Mouse (Mus musculus) MEL (cell line): ENCODE measurements around the gene Prr11. TPM values are rescaled to one million over a fixed set of nuclear protein-coding genes. Genes with fewer than 3 reads are reported as not detected.

Experiments
- DNase-seq: peaks from one replicate; pipeline ENCODE4 v3.0.0; 2011; ENCODE audit warnings: low read depth, low spot score
- H3K27ac ChIP-seq: 2 replicates; pipeline ENCODE4 v1.5.1; 2012; ENCODE audit warnings: low read depth, mild to moderate bottlenecking, control low read depth, low read length, moderate library complexity; ENCODE audit not compliant: control insufficient read depth
- H3K27me3 ChIP-seq, 2 experiments: fragments of 150-350 bp in 1 of 2; sonication (generic) in 1 of 2; 2 replicates each; pipeline ENCODE4 v1.6.1; 2012; ENCODE audit warnings: low read length in 2 of 2, mild to moderate bottlenecking in 2 of 2, improper control_type of control experiment in 1 of 2, moderate library complexity in 1 of 2; ENCODE audit not compliant: insufficient read depth in 2 of 2, control insufficient read depth in 1 of 2
- H3K36me3 ChIP-seq, 2 experiments: 2 replicates each; pipeline ENCODE4 v1.6.1; 2012 to 2014; ENCODE audit warnings: low read length in 2 of 2, improper control_type of control experiment in 1 of 2, inconsistent platforms in 1 of 2, mild to moderate bottlenecking in 1 of 2; ENCODE audit not compliant: insufficient read depth in 2 of 2, control insufficient read depth in 1 of 2
- H3K4me1 ChIP-seq, 2 experiments: fragments of 150-350 bp in 1 of 2; sonication (generic) in 1 of 2; 2 replicates each; pipeline ENCODE4 v1.6.1; 2012; ENCODE audit warnings: low read length in 2 of 2, improper control_type of control experiment in 1 of 2, mild to moderate bottlenecking in 1 of 2; ENCODE audit not compliant: insufficient read depth in 2 of 2, control insufficient read depth in 1 of 2
- H3K4me3 ChIP-seq, 2 experiments: fragments of 150-350 bp in 1 of 2; sonication (generic) in 1 of 2; 2 replicates each; pipeline ENCODE4 v1.5.1; 2012; ENCODE audit warnings: low read depth in 2 of 2, low read length in 2 of 2, mild to moderate bottlenecking in 2 of 2, moderate library complexity in 2 of 2, control low read depth in 1 of 2, improper control_type of control experiment in 1 of 2; ENCODE audit not compliant: control insufficient read depth in 1 of 2, insufficient read depth in 1 of 2
- H3K79me2 ChIP-seq: 2 replicates; pipeline ENCODE4 v1.6.1; 2012; ENCODE audit warnings: mild to moderate bottlenecking, low read length, moderate library complexity; ENCODE audit not compliant: control insufficient read depth, poor library complexity, insufficient read depth
- H3K9ac ChIP-seq: 2 replicates; pipeline ENCODE4 v1.6.1; 2012; ENCODE audit warnings: low read depth, mild to moderate bottlenecking, control low read depth, low read length, moderate library complexity; ENCODE audit not compliant: control insufficient read depth, poor library complexity, severe bottlenecking
- H3K9me3 ChIP-seq: fragments of 150-350 bp; sonication (generic); replicated peaks from 2 replicates; pipeline ENCODE4 v1.6.1; 2012; ENCODE audit warnings: mild to moderate bottlenecking, low read length, improper control_type of control experiment, moderate library complexity; ENCODE audit not compliant: insufficient read depth
- BHLHE40 ChIP-seq: IDR thresholded peaks from 2 replicates; pipeline ENCODE4 v1.6.1; 2012; ENCODE audit warnings: low read depth, mild to moderate bottlenecking, inconsistent platforms, low read length, improper control_type of control experiment, borderline replicate concordance
- CHD1 ChIP-seq: IDR thresholded peaks from 2 replicates; pipeline ENCODE4 v1.6.1; 2012; ENCODE audit warnings: low read depth, mild to moderate bottlenecking, inconsistent platforms, low read length, improper control_type of control experiment
- ELF1 ChIP-seq: IDR thresholded peaks from 2 replicates; pipeline ENCODE4 v1.6.1; 2014; ENCODE audit warnings: low read depth, mild to moderate bottlenecking, inconsistent platforms, low read length, improper control_type of control experiment, moderate library complexity
- EP300 ChIP-seq, 2 experiments: IDR thresholded peaks; 2 replicates each; pipeline ENCODE4 v1.6.1; 2011; ENCODE audit warnings: improper control_type of control experiment in 2 of 2, low read length in 2 of 2, low read depth in 1 of 2, mild to moderate bottlenecking in 1 of 2
- ETS1 ChIP-seq: IDR thresholded peaks from 2 replicates; pipeline ENCODE4 v1.6.1; 2012; ENCODE audit warnings: low read depth, mild to moderate bottlenecking, inconsistent platforms, low read length, improper control_type of control experiment, moderate library complexity
- GATA1 ChIP-seq: IDR thresholded peaks from 2 replicates; pipeline ENCODE4 v1.6.1; 2011; ENCODE audit warnings: low read depth, low read length, improper control_type of control experiment
- HCFC1 ChIP-seq: IDR thresholded peaks from 2 replicates; pipeline ENCODE4 v1.6.1; 2012; ENCODE audit warnings: low read depth, mild to moderate bottlenecking, inconsistent platforms, low read length, improper control_type of control experiment, moderate library complexity
- KAT2A ChIP-seq: conservative IDR thresholded peaks from 2 replicates; pipeline ENCODE4 v1.6.1; 2012; ENCODE audit warnings: low read depth, low read length, improper control_type of control experiment, inconsistent platforms
- MAFK ChIP-seq: IDR thresholded peaks from 2 replicates; pipeline ENCODE4 v1.6.1; 2011; ENCODE audit warnings: low read depth, mild to moderate bottlenecking, low read length, improper control_type of control experiment, borderline replicate concordance
- MAX ChIP-seq: IDR thresholded peaks from 2 replicates; pipeline ENCODE4 v1.6.1; 2011; ENCODE audit warnings: low read length, improper control_type of control experiment
- MXI1 ChIP-seq: IDR thresholded peaks from 2 replicates; pipeline ENCODE4 v1.6.1; 2011; ENCODE audit warnings: mild to moderate bottlenecking, low read depth, low read length, improper control_type of control experiment
- MYB ChIP-seq: IDR thresholded peaks from 2 replicates; pipeline ENCODE4 v1.6.1; 2011; ENCODE audit warnings: mild to moderate bottlenecking, low read depth, low read length, improper control_type of control experiment
- MYC ChIP-seq: IDR thresholded peaks from 2 replicates; pipeline ENCODE4 v1.6.1; 2011; ENCODE audit warnings: low read depth, mild to moderate bottlenecking, low read length, improper control_type of control experiment, moderate library complexity
- NELFE ChIP-seq: IDR thresholded peaks from 2 replicates; pipeline ENCODE4 v1.6.1; 2011; ENCODE audit warnings: low read depth, low read length, improper control_type of control experiment
- NRF1 ChIP-seq: IDR thresholded peaks from 2 replicates; pipeline ENCODE4 v1.6.1; 2014; ENCODE audit warnings: low read depth, mild to moderate bottlenecking, inconsistent platforms, low read length, improper control_type of control experiment, moderate library complexity; ENCODE audit not compliant: poor library complexity, insufficient read depth, severe bottlenecking
- POLR2A ChIP-seq, 2 experiments: IDR thresholded peaks; 2 replicates each; pipeline ENCODE4 v1.6.1; 2011 to 2012; ENCODE audit warnings: low read length in 2 of 2, mild to moderate bottlenecking in 2 of 2, control low read depth in 1 of 2, improper control_type of control experiment in 1 of 2, low read depth in 1 of 2, moderate library complexity in 1 of 2; ENCODE audit not compliant: control insufficient read depth in 1 of 2, insufficient read depth in 1 of 2, poor library complexity in 1 of 2
- POLR2AphosphoS2 ChIP-seq: IDR thresholded peaks from 2 replicates; pipeline ENCODE4 v1.6.1; 2011; ENCODE audit warnings: low read length, improper control_type of control experiment
- RAD21 ChIP-seq: IDR thresholded peaks from 2 replicates; pipeline ENCODE4 v1.6.1; 2011; ENCODE audit warnings: mild to moderate bottlenecking, low read depth, low read length, improper control_type of control experiment
- RCOR1 ChIP-seq: IDR thresholded peaks from 2 replicates; pipeline ENCODE4 v1.6.1; 2012; ENCODE audit warnings: low read depth, mild to moderate bottlenecking, inconsistent platforms, low read length, improper control_type of control experiment
- SIN3A ChIP-seq: IDR thresholded peaks from 2 replicates; pipeline ENCODE4 v1.6.1; 2012; ENCODE audit warnings: low read length, improper control_type of control experiment, inconsistent platforms
- SMC3 ChIP-seq: IDR thresholded peaks from 2 replicates; pipeline ENCODE4 v1.6.1; 2011; ENCODE audit warnings: low read depth, low read length, improper control_type of control experiment
- TAL1 ChIP-seq: IDR thresholded peaks from 2 replicates; pipeline ENCODE4 v1.6.1; 2012; ENCODE audit warnings: mild to moderate bottlenecking, inconsistent platforms, low read length, moderate library complexity, mixed read lengths
- TBP ChIP-seq: IDR thresholded peaks from 2 replicates; pipeline ENCODE4 v1.8.0; 2011; ENCODE audit warnings: low read depth, low read length, improper control_type of control experiment
- TCF12 ChIP-seq: IDR thresholded peaks from 2 replicates; pipeline ENCODE4 v1.6.1; 2014; ENCODE audit warnings: low read depth, mild to moderate bottlenecking, inconsistent platforms, low read length, improper control_type of control experiment, moderate library complexity
- UBTF ChIP-seq: IDR thresholded peaks from 2 replicates; pipeline ENCODE4 v1.6.1; 2012; ENCODE audit warnings: low read depth, mild to moderate bottlenecking, inconsistent platforms, low read length, improper control_type of control experiment, moderate library complexity, borderline replicate concordance; ENCODE audit not compliant: insufficient read depth
- USF1 ChIP-seq: IDR thresholded peaks from 2 replicates; pipeline ENCODE4 v1.6.1; 2014; ENCODE audit warnings: low read depth, mild to moderate bottlenecking, inconsistent platforms, low read length, improper control_type of control experiment, moderate library complexity
- USF2 ChIP-seq, 2 experiments: IDR thresholded peaks; 2 replicates each; pipeline ENCODE4 v1.6.1; 2011 to 2012; ENCODE audit warnings: improper control_type of control experiment in 2 of 2, low read length in 2 of 2, borderline replicate concordance in 1 of 2, inconsistent platforms in 1 of 2, low read depth in 1 of 2, mild to moderate bottlenecking in 1 of 2; ENCODE audit not compliant: insufficient read depth in 1 of 2
- ZC3H11A ChIP-seq: IDR thresholded peaks from 2 replicates; pipeline ENCODE4 v1.6.1; 2012; ENCODE audit warnings: low read depth, mild to moderate bottlenecking, inconsistent platforms, low read length, improper control_type of control experiment
- ZMIZ1 ChIP-seq: IDR thresholded peaks from 2 replicates; pipeline ENCODE4 v1.6.1; 2012; ENCODE audit warnings: low read depth, mild to moderate bottlenecking, inconsistent platforms, low read length, improper control_type of control experiment, moderate library complexity
- ZNF384 ChIP-seq: IDR thresholded peaks from 2 replicates; pipeline ENCODE4 v1.6.1; 2012; ENCODE audit warnings: low read depth, mild to moderate bottlenecking, inconsistent platforms, low read length, improper control_type of control experiment
- polyA plus RNA-seq, 2 experiments: library from polyadenylated mRNA; stranded (reverse) in 1 of 2; unstranded in 1 of 2; fragments of >175 nt in 1 of 2; fragments of >200 nt in 1 of 2; gene quantifications; 2 replicates each; pipeline versions ENCODE4 v1.2.1 to v1.2.4; 2012; ENCODE audit warnings: low replicate concordance in 2 of 2, low read depth in 1 of 2; ENCODE audit not compliant: insufficient read length in 2 of 2, insufficient read depth in 1 of 2, missing spikeins in 1 of 2
- total RNA-seq: library from RNA; depleted of rRNA; stranded (reverse); fragments of 300-350 nt; gene quantifications from 2 replicates; pipeline ENCODE4 v1.2.3, GENCODE M21; 2012

The Prr11 gene
- total and polyA plus RNA-seq, 3 experiments = 4.9 to 50.6 (median 19.3) TPM

DNA sequence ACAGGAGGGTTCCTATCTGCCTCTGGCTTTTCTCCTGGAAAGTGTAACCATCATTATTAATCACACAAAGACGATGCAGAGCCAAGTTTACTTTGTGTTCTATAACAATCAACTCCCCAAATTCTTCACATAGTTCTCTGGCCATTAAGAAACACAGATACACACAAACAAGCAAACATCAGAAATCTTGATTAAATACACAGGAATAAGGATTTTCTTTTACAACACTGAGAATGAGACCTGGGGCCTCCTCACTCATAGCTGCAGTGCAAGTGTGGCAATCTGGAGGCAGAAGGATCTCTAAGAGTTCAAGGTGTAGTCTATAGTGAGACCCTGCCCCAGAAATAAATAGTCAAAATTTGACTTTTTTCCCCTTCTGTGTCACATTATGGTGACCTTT, 24.8 kb downstream of the Prr11 start:
- H3K4me3 ChIP-seq = peak overlapping the region in 1 of 2 experiments; percentile 81; a peak in 1 of 4 replicates
- TF ChIP-seq RCOR1 (no peak), ZNF384 (peak; percentile 54; the same call in 1 of the 2 replicates)
- TF ChIP-seq, all 39 proteins: peak for 1
- Histone ChIP-seq H3K79me2 (peaks cover 35% of the 10 kb centered on the region), H3K36me3 (peaks cover 15 to 18% of the 10 kb centered on the region in 2 experiments), H3K27ac (no peak overlapping the region), H3K9me3 (no peaks in the 10 kb centered on the region), H3K4me1 (peaks cover 10 to 16% of the 10 kb centered on the region in 2 experiments; a peak in 3 of 4 replicates), H3K9ac (no peak overlapping the region), H3K27me3 (no peaks in the 10 kb centered on the region)
- no peak for DNase-seq

DNA sequence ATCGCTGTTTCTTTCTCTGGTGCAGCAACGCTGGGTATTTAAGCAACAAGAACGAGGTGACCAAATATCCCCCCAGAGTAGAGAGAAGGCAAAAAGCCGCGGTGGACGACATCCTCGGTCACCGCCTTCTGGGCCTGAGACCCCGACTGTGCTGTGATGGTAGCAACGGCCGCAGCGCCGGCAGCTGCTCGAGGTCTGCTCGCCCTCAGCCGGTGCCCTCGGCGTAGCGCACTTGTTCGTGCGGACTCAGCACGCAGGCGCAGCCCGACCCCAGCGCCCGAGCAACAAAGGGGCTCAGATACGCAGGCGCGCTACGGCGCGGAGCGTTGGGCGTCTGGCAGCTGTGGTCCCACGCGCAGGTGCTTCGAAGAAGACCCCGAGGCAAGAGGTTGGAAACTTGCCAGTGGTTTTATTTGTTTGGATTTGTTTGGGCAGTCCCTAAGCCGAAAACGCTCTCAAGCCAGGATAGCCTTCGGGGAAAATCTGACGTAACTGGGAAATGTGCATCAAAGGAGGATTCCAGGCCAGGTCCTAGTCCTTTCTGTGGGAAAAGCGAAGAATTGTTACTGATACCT, 34.6 kb downstream of the Prr11 start, which contains the start of gene Gdpd1:
Gdpd1 (minus strand) TSS at position 197 of the 575 bp plus-strand sequence.
- Histone ChIP-seq H3K9me3 (no peaks in the 10 kb centered on the region), H3K9ac (peak within 1 kb of the TSS; percentile 74), H3K27me3 (no peaks in the 10 kb centered on the region), H3K79me2 (peaks cover 2% of the 10 kb centered on the region; the same call in 1 of the 2 replicates), H3K36me3 (peaks cover 5 to 11% of the 10 kb centered on the region in 2 experiments), H3K4me3 (peak within 1 kb of the TSS; percentile 78 to 91), H3K27ac (peak within 1 kb of the TSS; percentile 38), H3K4me1 (peaks cover 4 to 9% of the 10 kb centered on the region in 2 experiments)
- DNase-seq = peak; percentile 98
- TF ChIP-seq EP300 (IDR thresholded peaks at IDR 0.05; ENCODE audit: low read depth in 1 of 2, low read length in 2 of 2) (peak; percentile 4 to 37; a peak in 1 of 4 replicates), CHD1 (no peak), MXI1 (peak; percentile 73), RAD21 (peak; percentile 21), SMC3 (no peak), MYC (0 out of 2 replicates have a peak, but pooled peaks have one; percentile 25), SIN3A (peak; percentile 78), MAX (peak; percentile 96), POLR2A (IDR thresholded peaks at IDR 0.05; ENCODE audit: control insufficient read depth in 1 of 2, insufficient read depth in 1 of 2, low read depth in 1 of 2, low read length in 2 of 2, poor library complexity in 1 of 2) (peak; percentile 90 to 97), ZNF384 (0 out of 2 replicates have a peak, but pooled peaks have one; percentile 9), MYB (peak; percentile 63), UBTF (0 out of 2 replicates have a peak, but pooled peaks have one; percentile 79), BHLHE40 (peak; percentile 58; the same call in 1 of the 2 replicates), ZMIZ1 (peak; percentile 93), ELF1 (no peak; the same call in 1 of the 2 replicates), TBP (peak; percentile 81), GATA1 (peak; percentile 95), USF1 (peak; percentile 39), TAL1 (no peak), USF2 (IDR thresholded peaks at IDR 0.05; ENCODE audit: borderline replicate concordance in 1 of 2, insufficient read depth in 1 of 2, low read depth in 1 of 2, low read length in 2 of 2) (no peak), MAFK (no peak), KAT2A (peak; percentile 43; the same call in 1 of the 2 replicates), NRF1 (peak; percentile 98), NELFE (peak; percentile 96), RCOR1 (no peak), TCF12 (peak; percentile 81), HCFC1 (peak; percentile 75), ETS1 (peak; percentile 60; the same call in 1 of the 2 replicates), ZC3H11A (peak; percentile 24; the same call in 1 of the 2 replicates), POLR2AphosphoS2 (peak; percentile 97)
